Mouse (Mus musculus): ENCODE measurements around the gene Pde6c. TPM values are rescaled to one million over a fixed set of nuclear protein-coding genes. Genes with fewer than 3 reads are reported as not detected.

Pde6c gene
- under 1 TPM in 1 of 2 experiments, not detected in 1; 0.24 TPM for total RNA-seq (2021)

DNA sequence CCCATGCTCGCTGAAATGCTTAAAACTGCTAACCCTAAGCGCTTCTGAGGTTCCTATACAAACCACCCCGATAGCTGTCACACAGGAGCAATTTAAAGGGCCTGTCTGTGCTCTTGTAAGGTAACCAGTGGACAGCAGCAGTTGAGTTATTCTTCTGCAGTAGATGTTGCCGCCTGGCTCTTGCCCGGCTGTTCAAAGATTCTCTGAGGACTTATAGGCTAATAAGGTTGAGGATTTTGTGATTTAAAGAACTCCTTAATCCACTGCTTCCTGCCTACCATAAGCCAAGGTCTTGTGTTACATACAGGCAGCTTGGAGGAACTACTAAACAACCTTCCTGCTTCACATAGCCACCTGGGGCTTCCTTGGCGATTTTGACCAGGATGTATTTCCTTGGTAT, at the start of gene Pde6c:
Pde6c (plus strand) TSS at position 301 of the 400 bp plus-strand sequence.
- DNase-seq, result no peak

GRCm38 (mm10) chr19:38082931-38083525, 49.6 kb upstream of the Pde6c start:
- DNase-seq, result no peak
- intact Hi-C loops (cut with DNase I), result no loop called here

More for the DNA sequence above, at the start of gene Pde6c:
- intact Hi-C loops (cut with DNase I), result no loop called here

DNA sequence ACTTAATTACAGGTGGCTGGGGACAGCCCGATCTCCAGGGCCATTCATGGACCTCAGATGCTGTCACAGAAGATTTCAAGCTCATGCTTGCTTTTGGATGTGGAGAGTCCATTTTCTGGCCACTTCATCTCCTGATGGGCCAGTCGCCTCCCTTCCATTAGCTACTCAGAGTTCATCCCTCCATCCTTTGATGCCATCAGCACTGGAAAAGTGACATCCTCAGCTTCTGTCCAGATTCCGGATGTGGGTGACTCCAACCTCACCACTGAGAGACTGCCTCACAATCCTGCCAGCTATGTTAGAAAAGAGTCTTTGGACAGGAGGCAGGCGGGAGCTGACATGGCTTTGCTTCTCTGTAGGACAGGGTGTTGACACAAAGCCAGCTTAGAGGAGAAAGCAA, 46.7 kb upstream of the Pde6c start:
- intact Hi-C loops (cut with DNase I), result no loop called here
- no peak for DNase-seq

- peak; percentile 54 for DNase-seq
- intact Hi-C loops (cut with DNase I), result no loop called here
Measured at GRCm38 (mm10) chr19:38086948-38087551, 45.5 kb upstream of the Pde6c start.

DNA sequence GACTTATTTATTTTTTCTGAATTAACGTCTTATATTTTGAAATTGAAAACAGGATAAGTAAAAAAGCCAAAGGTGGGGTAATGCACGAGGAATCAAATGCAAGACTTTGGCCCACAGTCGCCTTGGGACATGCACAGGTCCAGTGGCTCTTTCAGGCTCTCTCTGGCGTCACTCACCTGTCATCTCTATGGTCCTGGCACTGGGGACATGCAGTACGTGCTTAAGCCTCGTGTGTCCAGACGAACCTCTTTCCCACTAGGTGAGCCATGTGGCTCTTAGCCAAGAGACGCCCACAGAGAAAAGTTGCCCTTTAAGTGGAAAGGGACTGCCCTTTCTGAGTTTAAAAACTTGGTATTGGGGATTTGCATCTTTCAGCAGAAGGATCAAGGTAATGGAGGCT, 43.2 kb upstream of the Pde6c start:
- intact Hi-C loops (cut with DNase I), result no loop called here
- no peak for DNase-seq

GRCm38 (mm10) chr19:38091512-38091985, 41.0 kb upstream of the Pde6c start:
- no peak for DNase-seq

GRCm38 (mm10) chr19:38096231-38096630, 36.4 kb upstream of the Pde6c start:
- DNase-seq, result no peak
- intact Hi-C loops (cut with DNase I), result no loop called here

More at GRCm38 (mm10) chr19:38091512-38091985, 41.0 kb upstream of the Pde6c start:
- intact Hi-C loops (cut with DNase I), result no loop called here

DNA sequence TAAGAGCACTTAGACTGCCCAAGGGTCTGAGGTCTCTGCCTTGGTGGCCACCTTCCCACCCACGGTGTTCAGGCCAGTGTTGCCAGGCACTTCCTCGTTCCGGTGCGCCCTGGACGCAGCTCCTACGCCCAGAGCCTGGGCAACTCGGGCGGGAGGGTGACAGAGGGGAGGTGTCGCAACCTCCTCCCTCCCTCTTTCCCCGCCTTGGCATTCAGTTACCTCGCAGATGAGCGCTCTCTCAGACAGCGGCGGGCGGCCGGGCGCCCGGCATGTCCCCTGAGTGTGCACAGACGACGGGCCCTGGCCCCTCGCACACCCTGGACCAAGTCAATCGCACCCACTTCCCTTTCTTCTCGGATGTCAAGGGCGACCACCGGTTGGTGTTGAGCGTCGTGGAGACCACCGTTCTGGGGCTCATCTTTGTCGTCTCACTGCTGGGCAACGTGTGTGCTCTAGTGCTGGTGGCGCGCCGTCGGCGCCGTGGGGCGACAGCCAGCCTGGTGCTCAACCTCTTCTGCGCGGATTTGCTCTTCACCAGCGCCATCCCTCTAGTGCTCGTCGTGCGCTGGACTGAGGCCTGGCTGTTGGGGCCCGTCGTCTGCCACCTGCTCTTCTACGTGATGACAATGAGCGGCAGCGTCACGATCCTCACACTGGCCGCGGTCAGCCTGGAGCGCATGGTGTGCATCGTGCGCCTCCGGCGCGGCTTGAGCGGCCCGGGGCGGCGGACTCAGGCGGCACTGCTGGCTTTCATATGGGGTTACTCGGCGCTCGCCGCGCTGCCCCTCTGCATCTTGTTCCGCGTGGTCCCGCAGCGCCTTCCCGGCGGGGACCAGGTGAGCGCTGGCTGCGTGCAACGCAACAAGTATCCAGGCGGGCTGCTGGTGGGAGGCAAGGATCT, 35.5 kb upstream of the Pde6c start, which contains the start of gene Ffar4:
Ffar4 (plus strand) TSS at position 214 of the 901 bp plus-strand sequence.
- DNase-seq, result peak; percentile 7
- intact Hi-C loops (cut with DNase I), result no loop called here

GRCm38 (mm10) chr19:38107871-38108270, 24.7 kb upstream of the Pde6c start:
- DNase-seq, result no peak
- intact Hi-C loops (cut with DNase I), result no loop called here

- intact Hi-C loops (cut with DNase I), result no loop called here
- DNase-seq, result no peak
Measured at GRCm38 (mm10) chr19:38109506-38110242, 22.9 kb upstream of the Pde6c start.

DNA sequence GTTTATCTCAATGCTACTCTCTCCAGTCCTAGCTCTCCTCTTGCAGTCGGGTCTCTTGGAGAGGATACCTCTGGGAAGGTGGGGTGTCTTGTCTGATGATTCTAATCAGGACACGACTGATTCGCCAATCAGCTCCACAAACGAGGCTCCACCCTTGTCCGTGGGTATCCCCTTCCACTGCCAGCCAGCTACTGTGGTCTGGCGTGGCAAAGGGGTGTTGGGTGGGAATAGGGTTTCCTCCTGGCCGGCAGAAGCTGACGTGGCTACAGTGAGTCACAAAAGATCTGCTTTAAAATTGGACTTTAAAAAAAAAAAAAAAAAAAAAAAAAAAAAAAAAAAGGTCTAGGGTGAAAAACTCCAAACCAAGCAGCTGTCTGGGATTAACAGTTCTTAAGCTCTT, 21.5 kb upstream of the Pde6c start:
- DNase-seq, result no peak
- intact Hi-C loops (cut with DNase I), result no loop called here

GRCm38 (mm10) chr19:38112575-38112974, 20.0 kb upstream of the Pde6c start:
- no peak for DNase-seq
- intact Hi-C loops (cut with DNase I), result no loop called here

- intact Hi-C loops (cut with DNase I), result no loop called here
- no peak for DNase-seq
Measured at GRCm38 (mm10) chr19:38114834-38115491, 17.6 kb upstream of the Pde6c start.

- intact Hi-C loops (cut with DNase I), result no loop called here
- no peak for DNase-seq
Measured at GRCm38 (mm10) chr19:38120123-38120760, 12.3 kb upstream of the Pde6c start.

DNA sequence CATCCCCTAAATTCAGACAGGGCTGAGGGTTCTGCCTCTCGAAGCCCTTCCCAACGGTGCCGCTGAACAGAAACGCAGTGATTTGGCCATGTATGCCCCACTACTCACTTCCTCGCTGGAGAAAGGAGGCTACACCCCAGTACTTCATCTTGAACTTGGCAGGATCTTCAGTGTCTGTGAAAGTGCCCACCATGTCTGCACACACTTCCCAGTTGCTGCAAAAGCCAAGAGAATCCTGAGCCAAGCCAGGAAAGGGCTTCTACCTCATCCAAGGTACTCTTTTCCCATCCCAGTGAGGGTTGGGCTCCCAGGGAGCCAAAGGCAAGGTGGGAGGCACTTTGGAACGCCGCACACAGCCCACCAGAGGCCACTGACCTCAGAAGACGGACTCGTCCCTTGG, 8.7 kb upstream of the Pde6c start:
- DNase-seq, result no peak
- intact Hi-C loops (cut with DNase I), result no loop called here

- intact Hi-C loops (cut with DNase I), result no loop called here
- peak; percentile 46 for DNase-seq
Measured at GRCm38 (mm10) chr19:38124401-38125218, 8.0 kb upstream of the Pde6c start.

GRCm38 (mm10) chr19:38125219-38125610, 7.4 kb upstream of the Pde6c start, which contains the start of gene Rbp4:
TSS of gene Rbp4 (minus strand) at chr19:38125281.
- intact Hi-C loops (cut with DNase I), result no loop called here
- DNase-seq, result no peak

DNA sequence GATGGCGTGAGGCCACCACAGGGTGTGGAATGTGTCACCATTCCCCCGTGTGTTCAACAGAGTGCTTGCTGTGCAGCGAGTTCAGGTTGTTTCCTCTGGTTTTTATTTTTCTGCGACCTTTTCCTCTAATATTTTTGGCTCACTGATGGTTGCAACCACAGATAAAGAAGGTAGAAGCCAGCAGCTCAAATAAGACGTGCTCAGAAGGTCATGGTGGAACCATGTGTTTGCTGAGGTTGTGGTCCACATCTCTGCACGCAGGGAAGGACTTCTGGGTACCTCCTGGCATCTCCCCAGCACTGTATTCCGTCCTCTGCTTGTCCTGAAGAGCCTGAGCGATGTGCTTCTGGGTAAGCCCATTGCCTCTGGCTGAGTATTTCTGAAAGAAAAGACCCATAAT, 5.9 kb upstream of the Pde6c start:
- intact Hi-C loops (cut with DNase I), result no loop called here
- no peak for DNase-seq

DNA sequence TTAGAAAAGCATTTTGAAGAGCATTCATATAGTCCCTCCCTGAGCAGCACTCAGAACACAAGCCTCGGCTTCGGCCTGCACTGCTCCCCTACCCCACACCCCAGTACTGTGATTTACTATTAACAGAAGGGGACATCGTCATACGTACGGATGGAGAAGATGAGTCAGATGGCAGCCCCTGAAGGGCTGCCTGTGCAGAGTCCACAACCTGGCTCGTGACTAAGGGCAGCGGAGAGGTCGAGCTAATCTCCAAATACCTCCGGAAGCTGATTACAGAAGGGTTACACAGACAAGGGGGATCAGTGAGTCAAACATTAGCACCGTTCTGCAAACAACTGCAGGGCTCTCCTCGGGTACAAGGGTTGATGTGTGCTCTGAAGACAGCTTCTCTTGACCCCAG, 1.4 kb downstream of the Pde6c start:
- no peak for DNase-seq
- intact Hi-C loops (cut with DNase I), result no loop called here

Data from left cerebral cortex, postnatal 4 days (tissue).